Mouse (Mus musculus): Measurements from ENCODE around the gene Filip1l. TPM values are rescaled to one million over a fixed set of nuclear protein-coding genes. Genes with fewer than 3 reads are reported as not detected.
A peak's percentile ranks its signal among the peaks of the same experiment; 100 is the strongest.
"Not testable (repeated sequence)": the region's sequence is repeated elsewhere in the genome, so short reads cannot be mapped to it uniquely, and the experiment has no call there.

The Filip1l gene
- polyA plus RNA-seq, 1 experiment, result 12.1 TPM

DNA sequence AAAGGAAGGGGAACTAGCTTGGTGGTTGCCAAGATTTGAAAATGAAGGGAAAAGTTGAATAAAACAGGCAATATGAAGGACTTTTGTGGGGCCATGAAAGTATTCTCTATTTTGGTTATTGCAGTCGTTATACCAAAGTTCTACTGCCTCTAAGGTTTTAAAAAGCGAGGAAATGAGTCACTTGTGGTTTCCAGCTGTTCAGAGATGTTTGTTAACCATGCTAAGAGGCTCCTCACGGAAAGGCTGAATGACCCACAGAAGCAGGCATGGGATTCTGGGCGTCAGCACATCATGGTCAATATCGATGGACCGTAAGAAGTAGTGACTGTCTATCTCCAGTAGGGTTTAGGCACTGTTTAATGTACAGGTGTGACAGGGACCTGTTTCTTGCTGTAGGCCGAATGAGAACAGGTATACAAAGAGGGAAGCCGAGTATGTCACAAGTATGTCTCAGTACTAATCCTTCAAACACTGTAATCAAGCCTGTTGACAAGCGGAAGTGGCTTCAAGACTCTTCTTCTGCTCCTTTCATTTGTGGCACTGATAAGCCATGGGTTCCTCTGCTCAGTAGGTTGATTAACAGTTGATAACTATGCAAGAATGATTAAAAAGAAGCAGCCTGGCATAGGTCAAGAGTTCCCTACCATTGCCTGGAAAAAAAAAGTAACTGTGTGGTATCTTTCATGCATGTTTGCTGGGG lies 25.9 kb downstream of the Filip1l start:
- Histone ChIP-seq H3K36me3 (ENCODE audit: control insufficient read depth, insufficient read depth) (no peaks in the 10 kb centered on the region), H3K4me3 (no peak overlapping the region), H3K27me3 (ENCODE audit: control insufficient read depth, insufficient read depth, insufficient read length) (no peaks in the 10 kb centered on the region), H3K4me2 (ENCODE audit: low read depth) (peak overlapping the region; percentile 41), H3ac (ENCODE audit: control insufficient read depth, insufficient read length) (no peak overlapping the region), H3K79me2 (ENCODE audit: control insufficient read depth, insufficient read depth) (no peaks in the 10 kb centered on the region)
- TF ChIP-seq E2F4 (IDR thresholded peaks at IDR 0.05; ENCODE audit: insufficient read depth), result no peak
- no peak for TF ChIP-seq MYOD1 (IDR thresholded peaks at IDR 0.05; ENCODE audit: control insufficient read depth in 1 of 3, insufficient read length in 2 of 3, low read depth in 2 of 3)
- no peak for TF ChIP-seq POLR2AphosphoS2 (IDR thresholded peaks at IDR 0.05; ENCODE audit: insufficient read length, low read depth)
- no peak for TF ChIP-seq SRF (IDR thresholded peaks at IDR 0.05; ENCODE audit: control insufficient read depth, insufficient read length, low read depth)
- TF ChIP-seq CEBPB (IDR thresholded peaks at IDR 0.05; ENCODE audit: insufficient read depth, poor library complexity, severe bottlenecking), result no peak
- no peak for TF ChIP-seq TCF3 (IDR thresholded peaks at IDR 0.05; ENCODE audit: insufficient read length, low read depth)
- TF ChIP-seq POLR2A (IDR thresholded peaks at IDR 0.05; ENCODE audit: insufficient read length, low read depth), result no peak
- TF ChIP-seq USF1 (IDR thresholded peaks at IDR 0.05; ENCODE audit: low read depth), result no peak
- TF ChIP-seq MAX (IDR thresholded peaks at IDR 0.05; ENCODE audit: low read depth), result no peak
- TF ChIP-seq TCF12 (IDR thresholded peaks at IDR 0.05; ENCODE audit: insufficient read depth, poor library complexity, severe bottlenecking), result no peak
- no peak for TF ChIP-seq MYOG (IDR thresholded peaks at IDR 0.05; ENCODE audit: control insufficient read depth in 1 of 3, insufficient read depth in 1 of 3, insufficient read length in 2 of 3, low read depth in 2 of 3)
- no peak for TF ChIP-seq REST (IDR thresholded peaks at IDR 0.05; ENCODE audit: insufficient read depth, insufficient read length)

DNA sequence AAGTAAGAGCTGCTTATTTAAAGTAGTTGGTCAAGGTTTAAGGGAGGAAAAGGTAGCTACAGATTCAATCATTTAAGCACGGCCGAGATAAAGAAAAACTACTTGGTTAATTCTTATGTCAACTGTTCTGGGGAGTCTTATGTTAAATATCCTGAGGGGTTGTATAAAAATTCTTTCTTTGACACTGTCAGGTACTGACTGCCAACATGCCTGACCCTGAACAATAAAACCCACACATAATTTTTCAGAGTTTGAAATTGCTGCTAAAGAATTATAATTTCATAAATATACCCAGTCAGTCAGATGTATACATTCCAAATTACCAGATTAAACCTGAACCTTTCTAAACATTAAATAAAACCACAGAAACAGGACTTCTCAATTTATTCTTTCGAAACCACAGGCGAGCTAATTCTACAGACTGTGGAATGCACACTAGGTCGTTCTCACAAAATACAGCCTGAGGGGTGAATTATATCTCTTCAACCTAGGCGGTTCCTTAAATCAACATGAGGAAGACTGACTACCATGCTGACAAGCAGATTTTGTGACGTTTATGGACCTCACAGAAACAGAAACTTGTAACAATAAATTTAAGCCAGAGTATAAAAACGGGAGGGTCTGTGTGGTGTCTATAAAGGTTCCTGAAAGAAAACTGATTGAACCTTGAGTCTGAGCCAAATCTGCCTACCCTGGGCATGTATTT lies 30.5 kb downstream of the Filip1l start:
- Histone ChIP-seq H3K79me2 (ENCODE audit: control insufficient read depth, insufficient read depth) (no peaks in the 10 kb centered on the region), H3K27me3 (ENCODE audit: control insufficient read depth, insufficient read depth, insufficient read length) (no peaks in the 10 kb centered on the region)

DNA sequence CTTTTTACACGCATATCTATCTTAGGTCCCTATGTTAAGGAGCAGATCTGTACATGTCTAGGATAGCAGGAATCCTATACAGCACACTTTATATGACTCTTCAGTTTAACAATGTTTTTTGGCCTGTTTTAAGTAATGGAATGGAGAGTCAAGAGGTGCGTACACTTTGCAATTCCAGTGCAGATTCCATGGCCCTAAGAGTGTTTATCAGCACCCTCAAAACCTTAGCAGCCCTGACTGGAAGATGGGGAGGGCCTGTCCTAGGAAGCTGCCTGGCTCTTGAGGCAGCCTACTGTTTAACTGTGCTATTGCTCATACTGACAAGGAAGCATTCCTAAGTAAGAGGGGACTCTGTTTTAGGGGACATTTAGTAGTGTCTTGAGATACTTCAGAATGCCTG lies 31.4 kb downstream of the Filip1l start:
- H3K4me2 ChIP-seq (ENCODE audit: low read depth), result no peak overlapping the region
- no peaks in the 10 kb centered on the region for H3K79me2 ChIP-seq (ENCODE audit: control insufficient read depth, insufficient read depth)
- H3K27me3 ChIP-seq (ENCODE audit: control insufficient read depth, insufficient read depth, insufficient read length), result no peaks in the 10 kb centered on the region
- TF ChIP-seq MYOG (IDR thresholded peaks at IDR 0.05; ENCODE audit: control insufficient read depth in 1 of 3, insufficient read depth in 1 of 3, insufficient read length in 2 of 3, low read depth in 2 of 3) (no peak), TCF12 (IDR thresholded peaks at IDR 0.05; ENCODE audit: insufficient read depth, poor library complexity, severe bottlenecking) (no peak), MYOD1 (IDR thresholded peaks at IDR 0.05; ENCODE audit: control insufficient read depth in 1 of 3, insufficient read length in 2 of 3, low read depth in 2 of 3) (no peak), POLR2AphosphoS2 (IDR thresholded peaks at IDR 0.05; ENCODE audit: insufficient read length, low read depth) (no peak), CEBPB (IDR thresholded peaks at IDR 0.05; ENCODE audit: insufficient read depth, poor library complexity, severe bottlenecking) (no peak), MAX (IDR thresholded peaks at IDR 0.05; ENCODE audit: low read depth) (no peak), TCF3 (IDR thresholded peaks at IDR 0.05; ENCODE audit: insufficient read length, low read depth) (no peak), SRF (IDR thresholded peaks at IDR 0.05; ENCODE audit: control insufficient read depth, insufficient read length, low read depth) (no peak), E2F4 (IDR thresholded peaks at IDR 0.05; ENCODE audit: insufficient read depth) (no peak), POLR2A (IDR thresholded peaks at IDR 0.05; ENCODE audit: insufficient read length, low read depth) (no peak), USF1 (IDR thresholded peaks at IDR 0.05; ENCODE audit: low read depth) (no peak), REST (IDR thresholded peaks at IDR 0.05; ENCODE audit: insufficient read depth, insufficient read length) (no peak)
- no peak overlapping the region for H3K4me3 ChIP-seq
- no peak overlapping the region for H3ac ChIP-seq (ENCODE audit: control insufficient read depth, insufficient read length)
- no peaks in the 10 kb centered on the region for H3K36me3 ChIP-seq (ENCODE audit: control insufficient read depth, insufficient read depth)

More for the DNA sequence above, 30.5 kb downstream of the Filip1l start:
- no peak overlapping the region for H3ac ChIP-seq (ENCODE audit: control insufficient read depth, insufficient read length)
- TF ChIP-seq MYOG (IDR thresholded peaks at IDR 0.05; ENCODE audit: control insufficient read depth in 1 of 3, insufficient read depth in 1 of 3, insufficient read length in 2 of 3, low read depth in 2 of 3) (no peak), REST (IDR thresholded peaks at IDR 0.05; ENCODE audit: insufficient read depth, insufficient read length) (no peak), POLR2A (IDR thresholded peaks at IDR 0.05; ENCODE audit: insufficient read length, low read depth) (no peak), SRF (IDR thresholded peaks at IDR 0.05; ENCODE audit: control insufficient read depth, insufficient read length, low read depth) (no peak), POLR2AphosphoS2 (IDR thresholded peaks at IDR 0.05; ENCODE audit: insufficient read length, low read depth) (no peak), E2F4 (IDR thresholded peaks at IDR 0.05; ENCODE audit: insufficient read depth) (no peak), TCF3 (IDR thresholded peaks at IDR 0.05; ENCODE audit: insufficient read length, low read depth) (no peak), USF1 (IDR thresholded peaks at IDR 0.05; ENCODE audit: low read depth) (no peak), MYOD1 (IDR thresholded peaks at IDR 0.05; ENCODE audit: control insufficient read depth in 1 of 3, insufficient read length in 2 of 3, low read depth in 2 of 3) (no peak), TCF12 (IDR thresholded peaks at IDR 0.05; ENCODE audit: insufficient read depth, poor library complexity, severe bottlenecking) (no peak), MAX (IDR thresholded peaks at IDR 0.05; ENCODE audit: low read depth) (no peak), CEBPB (IDR thresholded peaks at IDR 0.05; ENCODE audit: insufficient read depth, poor library complexity, severe bottlenecking) (no peak)
- H3K4me2 ChIP-seq (ENCODE audit: low read depth), result no peak overlapping the region
- no peak overlapping the region for H3K4me3 ChIP-seq
- H3K36me3 ChIP-seq (ENCODE audit: control insufficient read depth, insufficient read depth), result no peaks in the 10 kb centered on the region

GRCm38 (mm10) chr16:57389566-57390251 lies 36.8 kb downstream of the Filip1l start:
- H3ac ChIP-seq (ENCODE audit: control insufficient read depth, insufficient read length), result no peak overlapping the region
- no peak overlapping the region for H3K4me2 ChIP-seq (ENCODE audit: low read depth)
- no peaks in the 10 kb centered on the region for H3K27me3 ChIP-seq (ENCODE audit: control insufficient read depth, insufficient read depth, insufficient read length)
- TF ChIP-seq MYOD1 (IDR thresholded peaks at IDR 0.05; ENCODE audit: control insufficient read depth in 1 of 3, insufficient read length in 2 of 3, low read depth in 2 of 3) (no peak), MAX (IDR thresholded peaks at IDR 0.05; ENCODE audit: low read depth) (no peak), USF1 (IDR thresholded peaks at IDR 0.05; ENCODE audit: low read depth) (no peak), TCF12 (IDR thresholded peaks at IDR 0.05; ENCODE audit: insufficient read depth, poor library complexity, severe bottlenecking) (no peak), REST (IDR thresholded peaks at IDR 0.05; ENCODE audit: insufficient read depth, insufficient read length) (no peak), POLR2AphosphoS2 (IDR thresholded peaks at IDR 0.05; ENCODE audit: insufficient read length, low read depth) (no peak), POLR2A (IDR thresholded peaks at IDR 0.05; ENCODE audit: insufficient read length, low read depth) (no peak), MYOG (IDR thresholded peaks at IDR 0.05; ENCODE audit: control insufficient read depth in 1 of 3, insufficient read depth in 1 of 3, insufficient read length in 2 of 3, low read depth in 2 of 3) (no peak), SRF (IDR thresholded peaks at IDR 0.05; ENCODE audit: control insufficient read depth, insufficient read length, low read depth) (no peak), TCF3 (IDR thresholded peaks at IDR 0.05; ENCODE audit: insufficient read length, low read depth) (no peak), E2F4 (IDR thresholded peaks at IDR 0.05; ENCODE audit: insufficient read depth) (no peak), CEBPB (IDR thresholded peaks at IDR 0.05; ENCODE audit: insufficient read depth, poor library complexity, severe bottlenecking) (no peak)
- no peaks in the 10 kb centered on the region for H3K79me2 ChIP-seq (ENCODE audit: control insufficient read depth, insufficient read depth)
- H3K4me3 ChIP-seq, result no peak overlapping the region
- H3K36me3 ChIP-seq (ENCODE audit: control insufficient read depth, insufficient read depth), result no peaks in the 10 kb centered on the region

DNA sequence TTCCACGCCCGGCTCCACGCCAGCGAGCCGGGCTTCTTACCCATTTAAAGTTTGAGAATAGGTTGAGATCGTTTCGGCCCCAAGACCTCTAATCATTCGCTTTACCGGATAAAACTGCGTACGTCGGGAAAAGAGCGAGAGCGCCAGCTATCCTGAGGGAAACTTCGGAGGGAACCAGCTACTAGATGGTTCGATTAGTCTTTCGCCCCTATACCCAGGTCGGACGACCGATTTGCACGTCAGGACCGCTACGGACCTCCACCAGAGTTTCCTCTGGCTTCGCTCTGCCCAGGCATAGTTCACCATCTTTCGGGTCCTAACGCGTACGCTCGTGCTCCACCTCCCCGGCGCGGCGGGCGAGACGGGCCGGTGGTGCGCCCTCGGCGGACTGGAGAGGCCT lies 38.3 kb downstream of the Filip1l start:
- H3K4me3 ChIP-seq; H3ac ChIP-seq (ENCODE audit: control insufficient read depth, insufficient read length); H3K4me2 ChIP-seq (ENCODE audit: low read depth); H3K27me3 ChIP-seq (ENCODE audit: control insufficient read depth, insufficient read depth, insufficient read length); H3K36me3 ChIP-seq (ENCODE audit: control insufficient read depth, insufficient read depth); H3K79me2 ChIP-seq (ENCODE audit: control insufficient read depth, insufficient read depth): not testable (repeated sequence)
